Mouse (Mus musculus): Measurements from ENCODE around the gene Scgn. TPM values are rescaled to one million over a fixed set of nuclear protein-coding genes. Genes with fewer than 3 reads are reported as not detected.

Scgn gene
- 0.13 and 0.23 TPM in 2 replicates for polyA plus RNA-seq (2016; fragmentation: Nextera tagmentation; extraction: Ambion mirVana)

GRCm38 (mm10) chr13:23990928-23991327, at the start of gene Scgn:
Scgn (minus strand) TSS chr13:23991214.
- DNase-seq (ENCODE audit: low spot score), result peak; percentile 90
- under 1% methylated on average over 20 of the region's 20 CpGs for WGBS
- no peak within 1 kb of the TSS for H3K27ac ChIP-seq
- H3K27me3 ChIP-seq (ENCODE audit: insufficient read depth, poor library complexity, severe bottlenecking), result peaks cover 47% of the 10 kb centered on the region
- no peaks in the 10 kb centered on the region for H3K36me3 ChIP-seq
- H3K4me3 ChIP-seq, result no peak within 1 kb of the TSS
- H3K4me1 ChIP-seq, result no peaks in the 10 kb centered on the region
- no peaks in the 10 kb centered on the region for H3K9me3 ChIP-seq

DNA sequence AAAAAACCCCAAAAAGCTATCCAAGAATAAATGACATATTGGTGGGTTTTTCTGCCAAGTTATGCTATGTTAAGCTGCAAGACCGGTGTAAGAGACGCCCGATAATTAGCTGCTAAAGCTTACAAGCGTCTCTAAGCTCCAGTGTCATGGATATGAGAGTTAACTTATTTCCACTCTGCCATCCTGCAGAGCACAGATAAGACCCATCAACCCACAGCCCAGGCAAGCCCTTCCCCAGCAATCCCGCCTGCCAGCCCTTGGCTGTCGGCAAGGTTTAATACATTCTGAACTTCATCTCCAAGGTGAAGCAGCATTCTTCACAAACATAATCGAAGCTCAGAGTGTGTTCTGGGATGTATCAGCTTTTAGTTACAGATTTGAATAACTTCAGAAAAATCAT, 49.2 kb upstream of the Scgn start:
- WGBS, result 50% methylated on average over 7 of the region's 7 CpGs
- peaks cover 7% of the 10 kb centered on the region; the same call in 1 of the 2 replicates for H3K4me1 ChIP-seq
- no peaks in the 10 kb centered on the region for H3K27me3 ChIP-seq (ENCODE audit: insufficient read depth, poor library complexity, severe bottlenecking)
- no peak for DNase-seq (ENCODE audit: low spot score)
- no peak overlapping the region for H3K4me3 ChIP-seq
- no peaks in the 10 kb centered on the region; the same call in 1 of the 2 replicates for H3K36me3 ChIP-seq
- no peak overlapping the region for H3K27ac ChIP-seq
- no peaks in the 10 kb centered on the region for H3K9me3 ChIP-seq

DNA sequence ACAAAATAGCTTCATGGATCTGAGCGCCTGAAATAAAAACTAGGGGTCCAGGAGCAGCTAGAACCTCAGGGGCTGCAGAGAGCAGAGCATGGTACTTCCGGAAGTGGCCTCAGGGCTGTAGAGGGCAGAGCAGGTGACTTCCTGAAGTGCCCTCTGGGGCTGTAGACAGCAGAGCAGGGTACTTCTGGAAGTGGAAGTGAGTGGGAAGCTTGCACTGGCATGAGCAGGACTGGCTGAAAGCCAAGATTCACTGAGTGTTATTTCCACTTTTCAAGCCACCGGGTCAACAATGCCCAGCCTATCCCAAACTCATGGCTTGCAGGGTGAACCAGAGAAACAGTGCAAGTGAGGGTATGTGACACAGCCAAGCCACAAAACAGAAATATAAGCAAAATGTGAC, 46.5 kb upstream of the Scgn start:
- Histone ChIP-seq H3K9me3 (no peaks in the 10 kb centered on the region), H3K36me3 (no peaks in the 10 kb centered on the region; the same call in 1 of the 2 replicates), H3K4me1 (peaks cover 7% of the 10 kb centered on the region; the same call in 1 of the 2 replicates), H3K4me3 (no peak overlapping the region), H3K27ac (no peak overlapping the region), H3K27me3 (ENCODE audit: insufficient read depth, poor library complexity, severe bottlenecking) (no peaks in the 10 kb centered on the region)
- 71% methylated on average over 3 of the region's 3 CpGs for WGBS
- DNase-seq (ENCODE audit: low spot score), result no peak

DNA sequence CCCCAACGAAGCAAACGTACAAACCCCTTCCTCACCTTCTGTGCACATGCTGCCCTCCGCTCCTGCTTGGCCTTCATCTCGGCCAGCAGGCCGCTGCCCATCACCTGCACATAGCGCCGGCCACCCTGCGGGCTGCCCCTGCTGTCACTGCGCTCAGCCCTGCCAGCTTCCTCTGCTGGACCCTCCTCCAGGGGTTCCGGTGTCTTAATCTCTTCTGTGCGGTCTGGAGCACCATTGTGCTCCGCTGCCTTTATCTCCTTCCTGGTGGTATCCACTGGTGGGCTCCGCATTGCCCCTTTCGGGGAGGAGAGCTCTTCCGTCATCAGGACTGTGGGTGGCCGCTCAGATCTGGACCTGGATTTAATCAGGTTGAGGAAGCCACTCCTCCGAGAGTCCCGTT, 45.1 kb upstream of the Scgn start:
- Histone ChIP-seq H3K9me3 (no peaks in the 10 kb centered on the region), H3K36me3 (no peaks in the 10 kb centered on the region; the same call in 1 of the 2 replicates), H3K27me3 (ENCODE audit: insufficient read depth, poor library complexity, severe bottlenecking) (no peaks in the 10 kb centered on the region), H3K4me3 (peak overlapping the region; percentile 7; the same call in 1 of the 2 replicates), H3K4me1 (peaks cover 7% of the 10 kb centered on the region; the same call in 1 of the 2 replicates), H3K27ac (no peak overlapping the region)
- 56% methylated on average over 18 of the region's 18 CpGs for WGBS
- DNase-seq (ENCODE audit: low spot score), result no peak

- H3K27me3 ChIP-seq (ENCODE audit: insufficient read depth, poor library complexity, severe bottlenecking), result no peaks in the 10 kb centered on the region
- H3K27ac ChIP-seq, result no peak overlapping the region
- no peaks in the 10 kb centered on the region for H3K4me1 ChIP-seq
- WGBS, result 59% methylated on average over 5 of the region's 5 CpGs
- DNase-seq (ENCODE audit: low spot score), result no peak
- no peak overlapping the region for H3K4me3 ChIP-seq
- H3K9me3 ChIP-seq, result no peaks in the 10 kb centered on the region
- H3K36me3 ChIP-seq, result no peaks in the 10 kb centered on the region
Measured at GRCm38 (mm10) chr13:24027191-24028170, 36.5 kb upstream of the Scgn start.

DNA sequence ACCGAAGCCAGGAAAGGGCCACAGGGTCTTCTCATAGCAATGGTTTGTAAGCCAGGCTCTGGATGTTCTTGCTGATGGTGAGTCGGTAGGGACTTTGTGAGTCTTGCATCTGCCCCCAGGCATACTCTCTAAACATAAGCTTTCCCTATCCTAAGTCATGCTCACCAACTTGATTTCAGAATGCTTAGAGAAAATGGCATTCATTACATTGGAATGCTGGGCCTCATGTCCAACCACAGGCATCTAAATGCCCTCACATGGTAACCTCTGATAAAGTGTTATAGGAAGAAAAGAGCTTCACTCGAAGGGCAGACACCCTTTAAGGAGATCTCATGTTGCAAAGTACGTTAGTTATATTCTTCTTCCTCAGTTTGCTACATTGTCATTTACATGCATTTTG, 27.5 kb upstream of the Scgn start:
- no peaks in the 10 kb centered on the region for H3K4me1 ChIP-seq
- H3K27me3 ChIP-seq (ENCODE audit: insufficient read depth, poor library complexity, severe bottlenecking), result no peaks in the 10 kb centered on the region
- H3K4me3 ChIP-seq, result no peak overlapping the region
- WGBS, result 78% methylated on average over 4 of the region's 4 CpGs
- no peak overlapping the region for H3K27ac ChIP-seq
- H3K36me3 ChIP-seq, result no peaks in the 10 kb centered on the region
- H3K9me3 ChIP-seq, result no peaks in the 10 kb centered on the region
- DNase-seq (ENCODE audit: low spot score), result no peak

DNA sequence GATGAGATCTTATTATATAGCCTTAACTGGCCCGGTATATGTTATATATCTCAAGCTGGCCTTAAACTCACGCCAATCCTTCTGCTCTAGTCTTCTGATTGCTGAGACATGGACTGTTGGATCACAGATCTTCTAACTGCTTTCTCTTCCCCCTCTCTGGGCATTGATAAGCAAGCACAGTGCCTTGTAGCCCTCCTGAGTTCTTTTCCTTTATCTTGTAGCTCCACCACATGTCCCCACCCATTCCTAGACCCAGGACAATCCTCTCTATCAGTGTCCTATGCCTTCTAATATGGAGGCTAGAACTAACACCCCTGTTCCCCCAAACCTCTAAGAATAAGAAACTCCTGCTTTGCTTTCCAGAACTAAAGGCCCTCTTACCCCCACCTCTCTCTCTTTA, 14.5 kb upstream of the Scgn start:
- DNase-seq (ENCODE audit: low spot score), result no peak
- H3K27ac ChIP-seq, result no peak overlapping the region
- no peaks in the 10 kb centered on the region for H3K27me3 ChIP-seq (ENCODE audit: insufficient read depth, poor library complexity, severe bottlenecking)
- H3K4me3 ChIP-seq, result no peak overlapping the region
- H3K4me1 ChIP-seq, result no peaks in the 10 kb centered on the region
- H3K36me3 ChIP-seq, result no peaks in the 10 kb centered on the region
- H3K9me3 ChIP-seq, result no peaks in the 10 kb centered on the region
- WGBS, result 69% methylated on average over 2 of the region's 2 CpGs

DNA sequence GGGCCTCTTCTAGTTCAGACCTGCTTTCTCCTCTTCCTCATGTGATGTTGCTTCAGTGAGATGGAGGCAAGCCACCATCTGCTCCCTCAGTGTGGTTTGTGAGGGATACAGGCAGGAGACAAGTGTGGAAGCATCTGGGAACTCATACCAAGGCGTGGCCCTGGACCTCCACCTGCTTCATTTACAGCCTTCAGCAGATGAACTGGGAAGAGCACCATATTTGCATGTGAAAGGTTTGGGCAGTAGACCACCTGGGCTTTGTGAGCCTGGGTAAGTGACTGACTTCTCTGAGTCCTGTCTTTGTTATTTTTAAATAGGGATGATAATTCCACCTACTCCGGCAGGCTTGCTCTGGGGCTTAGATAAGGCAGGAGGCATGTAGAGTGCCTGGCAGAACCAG, 10.8 kb upstream of the Scgn start:
- 42% methylated on average over 2 of the region's 2 CpGs for WGBS
- Histone ChIP-seq H3K4me1 (no peaks in the 10 kb centered on the region), H3K27me3 (ENCODE audit: insufficient read depth, poor library complexity, severe bottlenecking) (peaks cover 12% of the 10 kb centered on the region; the same call in 1 of the 2 replicates), H3K27ac (no peak overlapping the region), H3K36me3 (no peaks in the 10 kb centered on the region), H3K9me3 (no peaks in the 10 kb centered on the region), H3K4me3 (no peak overlapping the region)
- no peak for DNase-seq (ENCODE audit: low spot score)

- WGBS, result 76% methylated on average over 2 of the region's 2 CpGs
- H3K27ac ChIP-seq, result no peak overlapping the region
- no peaks in the 10 kb centered on the region for H3K36me3 ChIP-seq
- H3K4me1 ChIP-seq, result no peaks in the 10 kb centered on the region
- H3K9me3 ChIP-seq, result no peaks in the 10 kb centered on the region
- DNase-seq (ENCODE audit: low spot score), result no peak
- H3K4me3 ChIP-seq, result no peak overlapping the region
- H3K27me3 ChIP-seq (ENCODE audit: insufficient read depth, poor library complexity, severe bottlenecking), result peaks cover 12% of the 10 kb centered on the region; the same call in 1 of the 2 replicates
Measured at GRCm38 (mm10) chr13:24001081-24001480, 10.1 kb upstream of the Scgn start.

DNA sequence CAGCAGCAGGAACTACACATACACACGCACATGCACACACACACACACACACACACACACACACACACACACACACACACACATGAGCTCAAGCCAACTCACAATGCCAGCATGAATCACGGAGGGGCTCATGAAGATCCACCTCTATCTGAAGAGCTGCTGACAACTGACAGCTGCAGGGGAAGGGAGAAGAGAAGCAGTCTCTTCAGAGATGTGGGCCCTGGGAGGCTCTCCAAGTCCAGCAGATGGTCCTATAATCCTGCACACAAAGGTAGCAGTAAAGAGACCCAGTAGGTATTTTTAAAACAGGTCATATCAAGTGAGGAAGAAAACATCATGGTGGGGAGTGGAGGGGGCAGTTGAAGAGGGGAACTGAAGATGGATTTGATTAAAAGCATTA, 7.8 kb upstream of the Scgn start:
- Histone ChIP-seq H3K4me3 (no peak overlapping the region), H3K9me3 (no peaks in the 10 kb centered on the region), H3K27ac (no peak overlapping the region), H3K36me3 (no peaks in the 10 kb centered on the region), H3K27me3 (ENCODE audit: insufficient read depth, poor library complexity, severe bottlenecking) (peaks cover 24% of the 10 kb centered on the region), H3K4me1 (no peaks in the 10 kb centered on the region)
- no peak for DNase-seq (ENCODE audit: low spot score)
- 53% methylated on average over 2 of the region's 2 CpGs for WGBS

DNA sequence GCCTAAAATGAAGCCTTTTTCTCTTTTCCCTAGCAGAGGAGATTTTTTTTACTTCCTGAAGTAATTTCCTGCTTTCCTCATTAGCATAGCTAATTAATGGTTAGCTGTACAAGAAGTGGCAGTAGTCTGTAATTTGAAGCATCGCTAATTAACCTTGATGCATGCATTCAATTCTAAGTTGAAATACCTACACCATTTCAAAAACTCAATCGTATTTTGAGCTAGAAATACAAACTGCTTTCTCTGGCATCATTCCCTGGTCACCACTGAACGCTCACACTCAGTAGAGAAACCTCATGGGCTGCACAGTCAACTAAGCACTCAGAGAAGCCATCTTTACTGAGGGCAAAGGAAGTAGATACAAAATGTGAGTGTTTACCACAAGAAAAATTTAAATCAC, 3.7 kb upstream of the Scgn start:
- Histone ChIP-seq H3K27ac (no peak overlapping the region), H3K4me3 (no peak overlapping the region), H3K4me1 (no peaks in the 10 kb centered on the region), H3K27me3 (ENCODE audit: insufficient read depth, poor library complexity, severe bottlenecking) (peaks cover 53% of the 10 kb centered on the region), H3K9me3 (no peaks in the 10 kb centered on the region), H3K36me3 (no peaks in the 10 kb centered on the region)
- DNase-seq (ENCODE audit: low spot score), result no peak
- WGBS, result 73% methylated on average over 3 of the region's 3 CpGs

DNA sequence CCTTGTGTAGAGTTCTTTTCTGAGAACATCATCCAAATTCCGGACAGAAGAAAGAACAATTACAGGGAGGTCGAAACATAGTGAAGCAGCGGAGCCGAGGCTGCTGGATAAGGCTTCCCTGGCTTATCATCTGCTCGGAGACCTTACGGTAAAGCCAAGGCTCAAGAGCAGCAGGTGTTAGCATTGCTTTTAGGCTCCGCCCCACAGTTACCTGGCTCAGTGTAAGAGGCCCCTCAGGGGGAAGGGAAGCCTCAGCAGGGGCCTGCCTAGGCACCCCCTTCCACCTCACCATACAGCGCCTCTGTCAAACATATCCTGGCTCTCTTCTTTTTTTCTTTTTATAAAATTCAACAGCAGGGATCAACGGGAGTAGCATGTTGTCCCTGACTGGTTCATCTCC, 3.0 kb upstream of the Scgn start:
- WGBS, result 12% methylated on average over 9 of the region's 9 CpGs
- DNase-seq (ENCODE audit: low spot score), result no peak
- Histone ChIP-seq H3K4me3 (no peak overlapping the region), H3K36me3 (no peaks in the 10 kb centered on the region), H3K27me3 (ENCODE audit: insufficient read depth, poor library complexity, severe bottlenecking) (peaks cover 54% of the 10 kb centered on the region), H3K4me1 (no peaks in the 10 kb centered on the region), H3K27ac (no peak overlapping the region), H3K9me3 (no peaks in the 10 kb centered on the region)

- no peak overlapping the region for H3K4me3 ChIP-seq
- no peaks in the 10 kb centered on the region for H3K4me1 ChIP-seq
- no peaks in the 10 kb centered on the region for H3K9me3 ChIP-seq
- 42% methylated on average over 5 of the region's 5 CpGs for WGBS
- no peaks in the 10 kb centered on the region for H3K36me3 ChIP-seq
- no peak for DNase-seq (ENCODE audit: low spot score)
- H3K27ac ChIP-seq, result no peak overlapping the region
- H3K27me3 ChIP-seq (ENCODE audit: insufficient read depth, poor library complexity, severe bottlenecking), result peaks cover 47% of the 10 kb centered on the region
Measured at GRCm38 (mm10) chr13:23990451-23990850, 563 bp downstream of the Scgn start.
